Mouse (Mus musculus): Measurements from ENCODE around the gene Dppa1. TPM values are rescaled to one million over a fixed set of nuclear protein-coding genes. Genes with fewer than 3 reads are reported as not detected.

Gene Dppa1
- polyA plus RNA-seq (2014; fragmentation: Illumina TruSeq; extraction: RNeasy Lipid Tissue Mini Kit (QIAGEN cat#74804); ENCODE audit: insufficient read depth, low read depth, low replicate concordance), result not detected

GRCm38 (mm10) chr11:46629211-46629795, at the start of gene Dppa1:
Gene Dppa1, minus strand, starts transcription at chr11:46629261.

DNA sequence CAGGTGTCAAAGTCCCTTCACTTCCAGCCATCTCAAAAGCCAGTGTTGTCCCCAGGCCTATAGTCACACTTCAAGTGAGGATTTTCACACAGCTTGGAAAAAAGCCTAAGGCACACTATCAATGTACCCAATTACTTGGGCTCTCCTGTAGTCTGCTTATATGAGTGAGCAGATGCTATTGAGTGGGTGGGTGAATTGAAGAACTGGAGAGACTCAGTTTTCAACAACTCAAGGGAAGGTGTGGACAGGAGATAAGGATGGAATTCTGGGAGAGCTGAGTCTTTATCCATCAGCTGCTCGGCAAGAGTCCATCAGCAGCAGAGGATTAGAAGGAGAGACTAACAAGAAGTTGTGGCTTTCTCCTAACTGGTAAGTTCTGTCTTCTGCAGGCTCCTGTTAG, 57.7 kb downstream of the Dppa1 start, which contains the start of gene BC053393:
Gene BC053393, plus strand, starts transcription at position 210 of the 400 bp plus-strand sequence.

Other genes starting within 250 kb of the Dppa1 start
- 2.7 TPM for gene Itk, start 239.7 kb downstream of the Dppa1 start, polyA plus RNA-seq (2014; fragmentation: Illumina TruSeq; extraction: RNeasy Lipid Tissue Mini Kit (QIAGEN cat#74804); ENCODE audit: insufficient read depth, low read depth, low replicate concordance)
- 0.17 TPM for gene Fam71b, start 232.7 kb downstream of the Dppa1 start, polyA plus RNA-seq (2014; fragmentation: Illumina TruSeq; extraction: RNeasy Lipid Tissue Mini Kit (QIAGEN cat#74804); ENCODE audit: insufficient read depth, low read depth, low replicate concordance)
- gene Med7, start 192.3 kb downstream of the Dppa1 start, polyA plus RNA-seq (2014; fragmentation: Illumina TruSeq; extraction: RNeasy Lipid Tissue Mini Kit (QIAGEN cat#74804); ENCODE audit: insufficient read depth, low read depth, low replicate concordance), result 27.5 TPM
- gene Havcr2, start 174.3 kb downstream of the Dppa1 start, polyA plus RNA-seq (2014; fragmentation: Illumina TruSeq; extraction: RNeasy Lipid Tissue Mini Kit (QIAGEN cat#74804); ENCODE audit: insufficient read depth, low read depth, low replicate concordance), result 2.9 TPM
- gene Gm12169, start 105.0 kb downstream of the Dppa1 start, polyA plus RNA-seq (2014; fragmentation: Illumina TruSeq; extraction: RNeasy Lipid Tissue Mini Kit (QIAGEN cat#74804); ENCODE audit: insufficient read depth, low read depth, low replicate concordance), result not detected
- gene BC053393, start 57.7 kb downstream of the Dppa1 start, polyA plus RNA-seq (2014; fragmentation: Illumina TruSeq; extraction: RNeasy Lipid Tissue Mini Kit (QIAGEN cat#74804); ENCODE audit: insufficient read depth, low read depth, low replicate concordance), result not detected
- gene Timd2, start 77.8 kb upstream of the Dppa1 start, polyA plus RNA-seq (2014; fragmentation: Illumina TruSeq; extraction: RNeasy Lipid Tissue Mini Kit (QIAGEN cat#74804); ENCODE audit: insufficient read depth, low read depth, low replicate concordance), result not detected
- gene Havcr1, start 105.8 kb upstream of the Dppa1 start, polyA plus RNA-seq (2014; fragmentation: Illumina TruSeq; extraction: RNeasy Lipid Tissue Mini Kit (QIAGEN cat#74804); ENCODE audit: insufficient read depth, low read depth, low replicate concordance), result 0.38 TPM
- gene Timd4, start 181.5 kb upstream of the Dppa1 start, polyA plus RNA-seq (2014; fragmentation: Illumina TruSeq; extraction: RNeasy Lipid Tissue Mini Kit (QIAGEN cat#74804); ENCODE audit: insufficient read depth, low read depth, low replicate concordance), result 2.4 TPM

All from lung, adult 10 weeks (tissue).